Mouse (Mus musculus) spleen, postnatal 10 days (tissue): ENCODE measurements around the gene Cyp4f37.
"Not testable (repeated sequence)": the region's sequence is repeated elsewhere in the genome, so short reads cannot be mapped to it uniquely, and the experiment has no call there.

ENCODE experiments used
- DNase-seq, 2 experiments: peaks; one replicate each; pipeline ENCODE4 v3.0.0; 2021 to 2022; ENCODE audit warnings: low spot score in 2 of 2

Gene Cyp4f37

GRCm38 (mm10) chr17:32621018-32621417 lies at the start of gene Cyp4f37:
TSS of gene Cyp4f37 (plus strand) at chr17:32621309.
- not testable (repeated sequence) for DNase-seq

GRCm38 (mm10) chr17:32573286-32573685 lies 47.8 kb upstream of the Cyp4f37 start:
- DNase-seq = not testable (repeated sequence)

- no peak for DNase-seq
Observed at GRCm38 (mm10) chr17:32577496-32578186, 43.5 kb upstream of the Cyp4f37 start.

GRCm38 (mm10) chr17:32596494-32596893 lies 24.6 kb upstream of the Cyp4f37 start:
- DNase-seq = no peak

GRCm38 (mm10) chr17:32608055-32608454 lies 13.1 kb upstream of the Cyp4f37 start:
- DNase-seq = no peak

- not testable (repeated sequence) for DNase-seq
Observed at GRCm38 (mm10) chr17:32610231-32610630, 10.9 kb upstream of the Cyp4f37 start.

GRCm38 (mm10) chr17:32610896-32611295 lies 10.2 kb upstream of the Cyp4f37 start:
- DNase-seq = no peak

GRCm38 (mm10) chr17:32612417-32612816 lies 8.7 kb upstream of the Cyp4f37 start:
- DNase-seq = no peak

- DNase-seq = no peak
Observed at GRCm38 (mm10) chr17:32617252-32617651, 3.9 kb upstream of the Cyp4f37 start.

GRCm38 (mm10) chr17:32629726-32630125 lies 8.6 kb downstream of the Cyp4f37 start:
- DNase-seq = not testable (repeated sequence)

GRCm38 (mm10) chr17:32631936-32632335 lies 10.8 kb downstream of the Cyp4f37 start:
- DNase-seq = no peak

- not testable (repeated sequence) for DNase-seq
Observed at GRCm38 (mm10) chr17:32634242-32634971, 13.3 kb downstream of the Cyp4f37 start.

GRCm38 (mm10) chr17:32634972-32635314 lies 13.8 kb downstream of the Cyp4f37 start:
- peak; percentile 57 to 79 for DNase-seq

GRCm38 (mm10) chr17:32636341-32636740 lies 15.2 kb downstream of the Cyp4f37 start:
- DNase-seq = no peak

GRCm38 (mm10) chr17:32637151-32637550 lies 16.0 kb downstream of the Cyp4f37 start:
- DNase-seq = no peak

GRCm38 (mm10) chr17:32646631-32647030 lies 25.5 kb downstream of the Cyp4f37 start:
- no peak for DNase-seq

GRCm38 (mm10) chr17:32653860-32654259 lies 32.8 kb downstream of the Cyp4f37 start:
- DNase-seq = no peak

- no peak for DNase-seq
Observed at GRCm38 (mm10) chr17:32657041-32657440, 35.9 kb downstream of the Cyp4f37 start.

- DNase-seq = no peak
Observed at GRCm38 (mm10) chr17:32658246-32658645, 37.1 kb downstream of the Cyp4f37 start.

GRCm38 (mm10) chr17:32658712-32659111 lies 37.6 kb downstream of the Cyp4f37 start, which contains the start of gene Cyp4f40:
TSS of gene Cyp4f40 (plus strand) at chr17:32658900.
- no peak for DNase-seq

GRCm38 (mm10) chr17:32673976-32674375 lies 52.9 kb downstream of the Cyp4f37 start:
- DNase-seq = no peak

- DNase-seq = no peak
Observed at GRCm38 (mm10) chr17:32676040-32676635, 55.0 kb downstream of the Cyp4f37 start.

- DNase-seq = peak; percentile 27 to 65
Observed at GRCm38 (mm10) chr17:32680404-32680803, 59.3 kb downstream of the Cyp4f37 start.
